Mouse (Mus musculus): ENCODE data around the gene Gbp8. TPM values are rescaled to one million over a fixed set of nuclear protein-coding genes. Genes with fewer than 3 reads are reported as not detected.
"Not testable (repeated sequence)": the region's sequence is repeated elsewhere in the genome, so short reads cannot be mapped to it uniquely, and the experiment has no call there.

Gene Gbp8
- total RNA-seq, 1 experiment from 2014 or later = 17.8 TPM

DNA sequence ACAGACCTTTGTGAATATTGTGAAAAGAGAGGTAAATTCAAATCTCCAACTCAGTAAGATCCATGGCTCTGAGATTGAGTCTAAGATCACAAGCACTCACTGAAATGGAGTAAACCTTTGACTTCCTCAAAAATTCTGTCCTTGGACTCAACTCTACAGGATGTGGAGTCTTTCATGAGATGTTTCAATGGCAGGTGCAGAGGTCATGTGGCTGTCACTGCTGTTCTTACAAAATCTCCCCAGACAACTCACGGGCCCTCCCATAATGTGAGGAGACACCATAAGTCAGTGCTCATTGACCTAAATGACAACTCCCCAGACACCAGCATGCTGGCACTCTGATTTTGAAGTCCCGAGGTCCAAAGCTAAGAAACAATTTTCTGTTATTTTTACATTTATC lies 74.9 kb downstream of the Gbp8 start:
- not testable (repeated sequence) for ATAC-seq (replicated peaks; ENCODE audit: insufficient number of reproducible peaks, low FRiP score, low TSS enrichment, poor library complexity, severe bottlenecking)

- ATAC-seq (replicated peaks; ENCODE audit: insufficient number of reproducible peaks, low FRiP score, low TSS enrichment, poor library complexity, severe bottlenecking) = no peak
Measured at GRCm38 (mm10) chr5:105063321-105063720, 76.0 kb downstream of the Gbp8 start.

DNA sequence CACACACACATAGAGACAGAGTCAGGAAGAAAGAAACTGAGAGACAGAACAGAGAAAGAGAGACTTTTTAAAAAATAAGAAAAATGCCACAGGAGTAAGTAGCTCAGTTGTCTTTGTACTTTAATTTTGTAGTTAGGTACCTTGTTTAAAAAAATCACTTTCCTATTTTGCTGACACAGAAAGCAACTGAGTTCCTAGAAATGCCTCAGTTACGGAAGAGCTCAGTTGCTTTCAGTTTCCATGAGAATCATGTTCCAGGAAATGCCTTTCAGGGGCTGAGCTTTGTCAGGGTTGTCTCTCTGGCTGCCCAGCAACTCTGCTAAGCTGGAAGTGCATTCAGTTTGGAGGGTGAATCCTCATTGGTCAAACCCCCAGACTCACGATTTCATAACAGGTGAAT lies 76.9 kb downstream of the Gbp8 start:
- not testable (repeated sequence) for ATAC-seq (replicated peaks; ENCODE audit: insufficient number of reproducible peaks, low FRiP score, low TSS enrichment, poor library complexity, severe bottlenecking)

DNA sequence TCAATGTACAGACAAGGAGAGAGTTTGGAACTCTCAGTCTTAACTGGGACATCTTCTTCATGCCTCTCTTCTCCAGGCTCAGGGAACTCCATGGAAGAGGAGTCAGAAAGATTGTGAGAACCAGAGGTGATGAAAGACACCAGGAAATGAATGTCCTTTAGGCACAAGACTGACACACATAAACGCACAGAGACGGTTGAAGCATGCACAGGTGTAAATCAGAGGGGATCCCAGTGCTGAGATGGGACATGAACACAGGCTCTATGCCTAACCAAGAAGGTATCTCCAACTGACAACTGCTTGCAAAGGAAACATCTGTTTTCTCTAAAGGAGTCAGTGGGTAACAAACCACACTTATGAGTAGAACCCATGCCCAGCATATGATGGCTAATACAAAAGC lies 79.1 kb downstream of the Gbp8 start:
- ATAC-seq (replicated peaks; ENCODE audit: insufficient number of reproducible peaks, low FRiP score, low TSS enrichment, poor library complexity, severe bottlenecking) = no peak

- no peak for ATAC-seq (replicated peaks; ENCODE audit: insufficient number of reproducible peaks, low FRiP score, low TSS enrichment, poor library complexity, severe bottlenecking)
Measured at GRCm38 (mm10) chr5:105055279-105055678, 84.1 kb downstream of the Gbp8 start.

DNA sequence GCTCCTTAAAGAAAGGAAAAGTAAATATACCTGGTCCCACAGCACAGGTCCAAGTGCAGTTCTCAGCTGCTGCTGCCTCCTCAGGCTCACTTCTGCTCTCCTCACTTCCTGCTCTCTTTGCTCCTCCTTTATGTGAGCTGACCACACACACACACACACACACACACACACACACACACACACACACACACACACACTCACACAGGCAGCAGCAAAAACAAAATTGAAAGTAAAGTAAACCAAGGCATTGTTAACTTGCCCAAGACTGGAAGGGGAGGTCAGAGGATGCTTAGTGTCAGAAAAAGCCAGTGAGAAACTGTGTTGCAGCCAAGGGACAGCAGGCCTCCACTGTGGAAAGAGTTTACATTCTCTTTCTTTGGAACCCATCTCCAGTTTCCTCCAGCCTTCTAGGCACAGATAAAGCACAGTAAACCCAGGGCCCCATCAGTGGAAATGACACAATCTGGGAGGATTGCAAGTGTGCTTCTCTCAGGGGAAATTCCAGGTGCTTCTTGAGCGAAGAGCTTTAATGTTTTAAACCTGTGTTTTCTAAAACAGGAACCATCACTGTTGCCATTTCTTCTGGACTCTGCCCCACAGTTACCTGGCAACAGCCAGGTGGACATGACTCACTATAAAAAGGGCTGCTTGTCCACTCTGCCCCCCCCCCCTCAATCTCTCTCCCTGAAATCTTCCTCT lies 85.7 kb downstream of the Gbp8 start:
- 0 out of 2 replicates have a peak, but pooled peaks have one; percentile 47 for ATAC-seq (replicated peaks; ENCODE audit: insufficient number of reproducible peaks, low FRiP score, low TSS enrichment, poor library complexity, severe bottlenecking)

- ATAC-seq (replicated peaks; ENCODE audit: insufficient number of reproducible peaks, low FRiP score, low TSS enrichment, poor library complexity, severe bottlenecking) = no peak
Measured at GRCm38 (mm10) chr5:105032362-105032761, 107.0 kb downstream of the Gbp8 start.

DNA sequence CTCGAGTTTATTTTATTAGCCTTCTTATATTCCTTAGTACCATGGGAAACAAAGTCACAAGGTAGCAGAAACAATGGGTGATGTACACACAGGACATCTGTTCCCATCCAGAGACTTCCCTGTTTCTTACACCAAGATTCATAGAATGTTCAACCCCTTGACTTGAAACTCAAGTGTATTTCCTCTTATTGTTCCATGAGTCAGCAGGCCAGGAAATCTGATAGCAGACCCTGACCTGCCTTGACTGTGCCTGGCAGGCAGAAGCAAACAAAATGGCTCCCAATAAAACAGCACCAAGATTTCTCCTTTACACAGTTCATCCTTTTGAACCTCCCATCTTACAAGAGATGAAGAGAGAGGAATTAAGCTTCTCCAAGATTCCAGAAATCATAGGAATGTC lies 126.8 kb downstream of the Gbp8 start:
- no peak for ATAC-seq (replicated peaks; ENCODE audit: insufficient number of reproducible peaks, low FRiP score, low TSS enrichment, poor library complexity, severe bottlenecking)

GRCm38 (mm10) chr5:105011570-105011969 lies 127.8 kb downstream of the Gbp8 start:
- ATAC-seq (replicated peaks; ENCODE audit: insufficient number of reproducible peaks, low FRiP score, low TSS enrichment, poor library complexity, severe bottlenecking) = no peak

GRCm38 (mm10) chr5:105010376-105010775 lies 129.0 kb downstream of the Gbp8 start:
- no peak for ATAC-seq (replicated peaks; ENCODE audit: insufficient number of reproducible peaks, low FRiP score, low TSS enrichment, poor library complexity, severe bottlenecking)

DNA sequence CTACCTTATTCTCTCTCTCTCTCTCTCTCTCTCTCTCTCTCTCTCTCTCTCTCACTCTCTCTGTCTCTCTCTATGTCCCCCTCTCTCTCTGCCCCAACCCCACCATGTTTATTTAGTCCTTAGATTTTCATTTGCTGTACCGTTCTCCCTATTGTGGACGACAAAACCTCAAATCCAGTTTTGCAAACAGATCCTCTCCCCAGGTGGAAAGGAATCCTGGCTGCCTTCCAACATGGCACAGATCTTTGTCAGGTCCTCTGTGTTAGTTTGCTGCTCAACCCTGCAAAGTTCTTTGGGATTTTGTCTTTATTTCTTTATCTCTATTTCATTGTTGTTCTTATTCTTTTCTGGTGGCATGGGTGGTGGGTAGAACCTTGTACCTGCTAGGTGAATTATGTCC lies 149.9 kb downstream of the Gbp8 start:
- no peak for ATAC-seq (replicated peaks; ENCODE audit: insufficient number of reproducible peaks, low FRiP score, low TSS enrichment, poor library complexity, severe bottlenecking)

GRCm38 (mm10) chr5:104988000-104988399 lies 151.3 kb downstream of the Gbp8 start:
- no peak for ATAC-seq (replicated peaks; ENCODE audit: insufficient number of reproducible peaks, low FRiP score, low TSS enrichment, poor library complexity, severe bottlenecking)

- peak; percentile 65; the same call in 1 of the 2 replicates for ATAC-seq (replicated peaks; ENCODE audit: insufficient number of reproducible peaks, low FRiP score, low TSS enrichment, poor library complexity, severe bottlenecking)
Measured at GRCm38 (mm10) chr5:104986706-104987105, 152.6 kb downstream of the Gbp8 start.

GRCm38 (mm10) chr5:104982535-104982934 lies 156.8 kb downstream of the Gbp8 start, which contains the start of gene Abcg3:
TSS of gene Abcg3 (minus strand) at chr5:104982718.
- peak; percentile 51; the same call in 1 of the 2 replicates for ATAC-seq (replicated peaks; ENCODE audit: insufficient number of reproducible peaks, low FRiP score, low TSS enrichment, poor library complexity, severe bottlenecking)

DNA sequence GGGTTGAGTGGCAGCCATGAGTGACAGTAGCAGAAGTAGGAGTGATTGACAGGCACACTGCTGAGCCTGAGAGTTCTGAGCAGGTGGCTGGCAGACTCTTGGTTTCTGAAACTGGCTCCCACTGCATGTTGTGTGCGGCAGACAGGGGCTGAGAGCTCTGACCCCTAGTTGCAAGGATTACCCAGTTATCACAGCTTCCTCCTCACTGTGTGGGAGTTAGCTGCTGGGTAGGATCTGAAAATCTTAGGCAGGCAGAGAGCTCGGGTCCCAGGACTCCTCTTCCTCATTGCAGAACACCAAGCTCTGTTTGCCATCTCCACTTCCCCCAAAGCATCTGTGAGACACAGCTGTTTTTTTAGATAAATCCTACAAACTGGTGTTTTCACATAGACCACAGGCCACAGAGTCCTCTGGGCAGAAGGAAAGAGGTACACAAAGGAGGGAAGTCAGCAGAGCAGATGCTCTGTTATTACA lies 160.3 kb downstream of the Gbp8 start:
- 0 out of 2 replicates have a peak, but pooled peaks have one; percentile 15 for ATAC-seq (replicated peaks; ENCODE audit: insufficient number of reproducible peaks, low FRiP score, low TSS enrichment, poor library complexity, severe bottlenecking)

Other genes starting within 250 kb of the Gbp8 start
- gene Abcg3, start 156.8 kb downstream of the Gbp8 start, total RNA-seq (2017) = 74.5 to 88.7 TPM (median 78.9 TPM) in 3 replicates
- gene Gbp9, start within 50 bp of the Gbp8 start, total RNA-seq (2017) = 66.5 to 102 TPM (median 67.7 TPM) in 3 replicates
- 22.6 to 80.8 TPM (median 23.8 TPM) in 3 replicates for gene Gbp4, start within 50 bp of the Gbp8 start, total RNA-seq (2017)
- 1.4 TPM in 1 of 3 replicates, not detected in the others for gene Gbp10, start 100.0 kb upstream of the Gbp8 start, total RNA-seq (2017)
- gene Gm43302, start 154.2 kb upstream of the Gbp8 start, total RNA-seq (2017) = 0.67 TPM in 1 of 3 replicates, not detected in the others
- gene Gbp6, start 154.2 kb upstream of the Gbp8 start, total RNA-seq (2017) = 6.2 to 13.3 TPM (median 7.7 TPM) in 3 replicates

Measured in monocyte, adult 5-6 weeks (primary cell).